Mouse (Mus musculus) cerebellum, adult 11-12 months (tissue): ENCODE measurements around the gene Itgb8.

ENCODE experiments used
- DNase-seq: peaks from one replicate; pipeline ENCODE4 v3.0.0; 2022

Itgb8 gene

GRCm38 (mm10) chr12:119113522-119114135 is 125.0 kb downstream of the Itgb8 start:
- DNase-seq: no peak

GRCm38 (mm10) chr12:119110091-119110490 is 128.5 kb downstream of the Itgb8 start:
- no peak for DNase-seq
